Mouse (Mus musculus): ENCODE data around the gene Atg7. TPM values are rescaled to one million over a fixed set of nuclear protein-coding genes. Genes with fewer than 3 reads are reported as not detected.

The Atg7 gene
- total RNA-seq, 4 experiments from 2014 or later = 27.3 to 35.2 (median 27.5) TPM

DNA sequence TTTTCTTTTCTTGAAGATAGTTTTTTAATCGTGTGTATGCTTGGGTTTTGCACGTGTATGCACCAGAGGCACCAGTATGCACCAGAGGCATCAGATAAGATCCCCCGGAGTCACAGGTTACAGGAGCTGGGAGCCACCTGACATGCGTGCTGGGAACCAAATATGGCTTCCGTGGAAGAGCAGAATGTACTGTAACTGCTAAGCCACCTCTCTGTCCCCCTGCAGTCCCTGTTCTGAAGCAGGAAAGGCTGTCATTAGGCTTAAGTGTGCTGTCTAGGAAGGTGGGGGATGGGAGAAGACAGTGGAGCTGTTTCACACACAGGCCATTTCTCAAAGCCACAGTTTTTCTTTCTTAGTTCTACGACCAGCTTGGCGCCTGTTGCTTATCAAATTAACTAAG, 205.9 kb downstream of the Atg7 start:
- DNase-seq (ENCODE audit: low spot score in 2 of 2) = no peak

- no peak for DNase-seq (ENCODE audit: low spot score in 2 of 2)
Observed at GRCm38 (mm10) chr6:114849787-114850186, 206.9 kb downstream of the Atg7 start.

DNA sequence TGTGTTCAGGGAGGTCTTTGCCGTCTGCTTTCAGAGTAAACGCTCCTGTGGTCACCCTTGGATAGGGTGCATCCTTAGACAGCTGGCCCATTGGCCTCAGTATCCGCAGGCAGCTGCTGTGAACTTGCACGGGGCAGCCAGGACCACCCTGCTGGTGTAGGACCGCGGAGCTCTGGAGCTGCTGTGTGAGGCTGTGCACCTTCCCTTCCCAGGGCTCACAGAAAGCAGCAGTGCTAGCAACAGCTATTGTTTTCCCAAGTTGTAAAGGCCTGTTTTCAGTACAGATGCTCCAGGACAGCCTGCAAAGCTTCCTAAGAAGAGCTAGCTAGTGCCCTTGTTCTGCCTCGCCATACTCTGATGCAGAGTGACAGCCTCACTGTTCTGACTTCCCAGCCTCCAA, 208.8 kb downstream of the Atg7 start:
- no peak for DNase-seq (ENCODE audit: low spot score in 2 of 2)

- DNase-seq (ENCODE audit: low spot score in 2 of 2) = no peak
Observed at GRCm38 (mm10) chr6:114852739-114853138, 209.8 kb downstream of the Atg7 start.

DNA sequence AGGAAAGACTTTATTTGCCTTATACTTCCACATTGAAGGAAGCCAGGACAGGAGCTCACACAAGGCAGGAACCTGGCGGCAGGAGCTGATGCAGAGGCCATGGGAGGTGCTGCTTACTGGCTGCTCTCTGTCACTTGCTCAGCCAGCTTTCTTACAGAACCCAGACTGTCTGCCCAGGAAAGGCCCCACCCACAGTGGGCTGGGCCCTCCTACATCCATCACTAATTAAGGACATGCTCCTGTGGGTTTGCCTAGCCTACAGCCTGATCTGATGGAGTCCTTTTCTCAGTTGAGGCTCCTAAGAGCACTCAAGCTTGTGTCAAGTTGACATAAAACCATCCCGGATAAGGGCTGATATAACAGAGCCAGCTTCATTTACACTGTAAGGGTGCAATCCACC, 211.5 kb downstream of the Atg7 start:
- DNase-seq (ENCODE audit: low spot score in 2 of 2) = no peak

- no peak for DNase-seq (ENCODE audit: low spot score in 2 of 2)
Observed at GRCm38 (mm10) chr6:114855644-114856043, 212.7 kb downstream of the Atg7 start.

DNA sequence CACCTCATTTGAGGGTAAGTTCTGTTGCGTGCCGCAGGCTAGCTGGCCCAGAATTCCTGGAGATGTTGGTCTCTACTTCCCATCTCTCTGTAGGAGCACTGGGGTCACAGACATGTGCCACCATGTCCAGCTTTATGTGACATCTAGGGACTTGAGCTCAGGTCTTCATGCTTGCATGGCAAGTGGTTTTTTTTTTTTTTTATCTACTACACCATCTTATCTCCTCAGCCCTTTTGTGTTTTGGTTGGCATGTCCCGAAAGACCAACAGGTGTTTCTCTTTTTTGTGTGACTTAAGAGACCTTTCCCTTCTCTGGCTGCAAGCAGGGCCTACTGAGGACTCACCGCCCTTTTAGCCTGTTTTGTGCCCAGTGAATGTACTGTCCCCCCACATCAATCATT, 213.6 kb downstream of the Atg7 start:
- DNase-seq (ENCODE audit: low spot score in 2 of 2) = no peak

DNA sequence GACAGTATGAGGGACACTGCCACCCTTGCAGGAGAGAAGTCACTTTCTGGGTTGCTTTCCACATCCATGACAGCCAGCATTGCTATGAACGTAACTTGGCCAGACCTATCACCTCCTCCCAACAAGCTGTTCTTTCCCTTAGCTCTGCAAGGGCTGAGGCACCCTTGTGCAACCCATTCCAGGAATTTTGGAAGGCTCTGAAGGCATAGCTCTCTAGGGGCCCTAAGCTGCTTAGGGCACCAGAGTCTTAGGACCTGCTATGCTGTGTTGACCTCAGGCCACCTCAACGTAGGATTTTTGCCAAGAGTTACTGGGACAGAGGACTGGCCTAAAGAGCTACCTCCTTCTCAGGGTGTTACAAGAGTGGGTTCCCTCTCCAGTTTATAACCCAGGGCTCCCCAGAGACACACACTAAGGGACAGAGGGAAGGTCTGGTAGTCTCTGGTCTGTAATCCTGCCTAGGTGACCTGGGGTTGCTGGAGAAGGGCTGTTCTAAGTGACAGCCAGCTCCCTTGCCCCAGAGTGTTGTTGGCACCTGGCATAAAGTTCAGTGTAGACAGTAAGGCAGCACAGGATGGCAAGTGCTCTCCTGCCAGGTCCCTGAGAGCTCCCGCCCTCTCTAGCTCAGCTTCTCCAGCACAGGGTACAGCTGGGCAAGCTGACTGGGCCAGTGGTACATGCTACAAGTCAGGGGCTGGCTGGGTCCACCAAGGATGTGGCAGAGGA, 215.3 kb downstream of the Atg7 start:
- no peak for DNase-seq (ENCODE audit: low spot score in 2 of 2)

DNA sequence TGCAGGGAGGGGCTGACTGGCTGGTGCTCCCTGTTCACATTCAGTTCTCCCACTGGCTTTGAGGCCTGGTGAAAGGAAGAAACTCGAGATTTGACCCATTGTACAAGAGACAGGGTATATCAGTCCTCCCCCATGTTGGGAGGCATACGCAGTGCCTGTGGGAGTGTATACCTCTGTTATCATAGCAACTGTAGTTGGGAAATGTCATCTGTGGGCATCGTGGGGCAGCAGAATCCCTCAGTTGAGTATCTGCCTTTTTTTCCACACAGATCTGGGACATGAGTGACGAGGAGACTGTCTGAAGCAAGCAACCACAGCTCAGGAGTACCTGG, 215.8 kb downstream of the Atg7 start:
- no peak for DNase-seq (ENCODE audit: low spot score in 2 of 2)

DNA sequence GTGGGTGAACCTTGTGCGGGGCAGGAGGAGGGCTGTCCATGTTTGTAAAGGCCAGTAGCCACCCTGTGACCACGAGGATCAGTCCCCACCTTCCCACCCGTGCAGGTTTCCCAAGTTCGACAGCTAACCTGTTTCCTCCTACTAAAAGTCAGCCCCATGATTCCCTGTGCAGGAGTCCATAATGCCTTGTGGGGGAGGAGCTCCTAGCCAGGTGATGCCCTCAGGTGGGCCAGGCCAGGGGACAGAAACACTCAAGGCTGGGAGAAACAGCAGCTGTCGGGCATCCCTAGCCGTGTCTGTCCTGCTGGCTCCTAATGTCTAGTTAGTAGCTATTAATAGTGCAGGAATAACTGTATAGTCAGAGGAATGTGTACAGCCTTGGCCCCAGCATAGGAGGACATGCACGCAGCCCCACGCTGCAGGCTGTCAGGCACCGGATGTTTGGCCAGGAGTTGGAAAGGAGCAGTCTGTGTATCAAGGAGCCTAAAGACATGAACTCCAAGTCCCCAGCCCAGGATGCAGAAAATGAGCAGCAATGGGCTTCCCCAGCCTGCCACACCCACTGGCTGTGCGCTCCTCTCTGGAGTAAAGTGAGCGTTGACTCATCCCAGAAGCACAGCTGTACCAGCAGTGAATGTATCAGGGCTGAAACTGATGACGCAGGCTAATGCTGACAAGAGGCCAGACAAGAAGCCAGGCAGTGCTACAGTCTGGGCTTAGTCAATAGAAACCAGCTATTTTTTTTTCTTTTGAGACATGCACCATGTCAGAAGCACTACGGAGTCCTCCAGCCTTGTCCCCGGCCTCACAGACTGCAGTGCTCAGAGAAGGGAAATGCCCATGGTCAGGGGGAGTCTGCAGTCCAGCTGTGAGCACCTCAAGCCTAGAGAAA, 218.0 kb downstream of the Atg7 start:
- peak in 1 of 2 experiments; percentile 56 for DNase-seq (ENCODE audit: low spot score in 2 of 2)

GRCm38 (mm10) chr6:114861591-114861990, 218.7 kb downstream of the Atg7 start:
- DNase-seq (ENCODE audit: low spot score in 2 of 2) = no peak

DNA sequence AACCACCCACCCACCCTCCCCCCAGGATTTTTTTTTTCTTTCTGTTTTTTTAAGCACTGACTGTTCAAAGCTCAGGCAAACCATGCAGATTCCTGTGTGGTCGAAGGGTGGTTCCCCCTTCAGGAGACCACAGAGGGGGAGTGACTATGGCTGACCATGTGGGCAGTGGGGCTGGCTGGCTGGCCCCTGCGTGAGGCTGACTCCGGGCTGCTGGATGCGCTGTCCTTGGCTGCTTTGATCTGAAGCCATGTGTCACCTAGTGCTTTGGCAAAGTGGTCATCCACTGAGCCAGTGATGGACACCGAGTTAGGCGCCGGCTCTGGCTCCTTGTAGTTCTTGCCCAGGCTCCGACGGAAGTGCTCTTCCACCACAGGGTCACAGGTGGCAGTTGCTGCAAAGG, 219.1 kb downstream of the Atg7 start:
- no peak for DNase-seq (ENCODE audit: low spot score in 2 of 2)

DNA sequence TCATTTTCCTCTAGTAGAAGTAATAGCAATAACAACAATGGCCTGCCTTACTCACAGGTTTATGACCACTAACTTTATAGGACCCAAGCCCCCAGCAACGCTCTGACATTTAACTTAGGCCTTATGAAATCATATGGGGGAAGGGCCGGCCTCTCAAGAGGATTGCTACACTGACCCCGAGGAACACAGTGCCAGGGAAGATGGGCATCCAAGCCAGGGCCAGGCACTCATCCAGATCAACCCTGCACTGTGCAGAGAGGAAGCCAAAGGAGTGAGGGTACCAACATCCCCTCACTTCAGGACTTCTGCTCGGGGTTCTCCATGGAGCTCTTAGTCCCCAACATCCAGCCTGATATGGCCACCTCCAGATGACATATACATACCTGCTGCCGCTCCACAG, 220.6 kb downstream of the Atg7 start:
- DNase-seq (ENCODE audit: low spot score in 2 of 2) = no peak

DNA sequence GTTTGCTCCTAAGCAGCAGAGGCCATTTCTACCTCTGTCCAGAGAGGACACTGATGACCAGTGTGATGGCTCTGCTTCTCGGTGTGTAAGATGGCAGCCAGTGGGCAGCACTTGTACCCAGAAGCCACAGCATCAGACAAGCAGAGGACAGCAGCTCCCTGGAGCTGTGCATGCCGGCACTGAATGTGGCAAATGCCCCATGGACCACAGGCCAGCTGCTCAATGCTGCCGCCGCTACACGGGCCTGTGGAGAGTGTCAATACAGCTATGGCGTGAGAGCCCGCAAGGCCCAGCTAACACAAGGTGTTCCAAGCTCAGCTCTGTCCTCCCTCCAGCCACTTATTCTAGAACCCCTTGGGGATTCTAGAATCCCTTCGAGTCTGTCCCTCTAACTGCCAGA, 221.5 kb downstream of the Atg7 start:
- no peak for DNase-seq (ENCODE audit: low spot score in 2 of 2)

GRCm38 (mm10) chr6:114866078-114866477, 223.2 kb downstream of the Atg7 start:
- DNase-seq (ENCODE audit: low spot score in 2 of 2) = no peak

GRCm38 (mm10) chr6:114866619-114867018, 223.7 kb downstream of the Atg7 start:
- DNase-seq (ENCODE audit: low spot score in 2 of 2) = no peak

GRCm38 (mm10) chr6:114868656-114869055, 225.8 kb downstream of the Atg7 start:
- DNase-seq (ENCODE audit: low spot score in 2 of 2) = no peak

DNA sequence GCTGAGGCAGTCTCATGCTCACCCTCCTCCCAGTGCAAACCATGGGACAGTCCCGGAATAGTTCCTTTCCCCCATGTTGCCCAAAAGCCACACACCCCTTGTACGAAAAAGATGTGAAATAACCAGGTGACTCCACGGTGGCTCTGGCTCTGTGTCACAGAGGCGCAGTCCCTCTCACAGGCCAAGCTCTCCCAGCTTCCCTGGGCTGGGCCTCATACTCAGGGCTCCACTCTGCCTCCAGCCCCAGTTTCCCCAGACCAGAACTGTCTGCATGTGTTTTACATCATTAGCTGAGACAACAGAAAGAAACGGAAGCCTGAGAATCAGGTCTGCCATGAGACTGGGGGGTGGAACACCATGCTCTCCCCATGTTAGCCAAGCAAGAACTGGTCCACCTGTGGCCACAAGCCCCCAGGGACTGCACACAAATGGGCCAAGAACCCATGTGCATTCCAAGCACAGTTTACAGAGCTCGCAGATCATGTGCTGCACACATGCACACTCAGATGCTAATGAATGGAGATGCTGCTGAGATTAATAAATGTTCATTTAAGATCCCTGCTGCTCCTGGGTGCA, 226.7 kb downstream of the Atg7 start:
- DNase-seq (ENCODE audit: low spot score in 2 of 2) = no peak

DNA sequence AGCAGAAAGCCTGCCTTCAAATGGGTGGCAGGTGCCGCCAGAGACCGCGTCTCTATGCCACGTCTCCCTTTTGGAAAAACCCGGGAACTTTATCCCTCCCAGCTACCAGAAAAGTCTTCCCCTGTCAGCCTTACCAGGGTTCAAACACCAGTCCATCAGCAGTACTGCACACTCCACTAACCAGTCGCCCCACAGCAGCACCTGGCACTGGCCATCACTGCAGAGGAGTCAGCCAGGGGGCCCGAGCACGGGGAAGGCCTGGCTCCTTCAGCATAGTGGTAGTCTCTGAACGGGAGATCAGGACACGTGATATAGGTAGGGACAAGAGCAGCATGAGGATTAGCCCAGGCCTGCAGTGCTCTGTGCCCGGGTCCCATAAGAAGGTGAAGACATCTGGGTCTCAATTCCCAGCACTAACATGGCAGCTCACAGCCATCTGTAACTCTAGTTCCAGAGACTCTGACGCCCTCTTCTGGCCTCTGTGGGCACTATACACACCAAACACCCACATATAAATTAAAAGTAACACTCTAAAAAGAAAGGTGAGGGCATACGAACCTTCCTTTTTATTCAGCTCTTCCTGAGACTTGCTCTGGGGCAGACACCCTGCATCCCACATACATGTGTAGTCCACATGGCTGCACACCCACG, 228.2 kb downstream of the Atg7 start:
- no peak for DNase-seq (ENCODE audit: low spot score in 2 of 2)

- DNase-seq (ENCODE audit: low spot score in 2 of 2) = no peak
Observed at GRCm38 (mm10) chr6:114873808-114874137, 230.9 kb downstream of the Atg7 start.

GRCm38 (mm10) chr6:114874138-114874928, 231.4 kb downstream of the Atg7 start:
- DNase-seq (ENCODE audit: low spot score in 2 of 2) = peak in 1 of 2 experiments; percentile 26
